Mouse (Mus musculus) liver, postnatal 0 days (tissue): ENCODE results near the gene 1810030O07Rik. TPM values are rescaled to one million over a fixed set of nuclear protein-coding genes. Genes with fewer than 3 reads are reported as not detected.
"Not testable (repeated sequence)": the region's sequence is repeated elsewhere in the genome, so short reads cannot be mapped to it uniquely, and the experiment has no call there.

ENCODE experiments used
- ATAC-seq: fragments of 200-750 bp; cut with Nextera tagmentation; 2 replicates; pipeline ENCODE4 v1.8.0; 2017; ENCODE audit warnings: mild to moderate bottlenecking, moderate library complexity
- DNase-seq: peaks from one replicate; pipeline ENCODE4 v3.0.0-alpha.2; 2016
- H3K27ac ChIP-seq: fragments of 300-500 bp; sonication (generic); 2 replicates; pipeline ENCODE4 v1.5.1; 2014; ENCODE audit warnings: antibody characterized with exemption, moderate library complexity, mild to moderate bottlenecking, low read depth
- H3K27me3 ChIP-seq: fragments of 300-500 bp; sonication (generic); 2 replicates; pipeline ENCODE4 v1.6.1; 2014; ENCODE audit warnings: low read length, control low read depth, mixed read lengths; ENCODE audit not compliant: insufficient read depth
- H3K36me3 ChIP-seq: fragments of 300-500 bp; sonication (generic); replicated peaks from 2 replicates; pipeline ENCODE4 v1.6.1; 2014; ENCODE audit warnings: mild to moderate bottlenecking, control low read depth, low read length, moderate library complexity, mixed read lengths; ENCODE audit not compliant: insufficient read depth
- H3K4me1 ChIP-seq: fragments of 300-500 bp; sonication (generic); 2 replicates; pipeline ENCODE4 v1.6.1; 2014; ENCODE audit warnings: antibody characterized with exemption, mild to moderate bottlenecking, control low read depth; ENCODE audit not compliant: insufficient read depth
- H3K4me2 ChIP-seq: fragments of 300-500 bp; sonication (generic); 2 replicates; pipeline ENCODE4 v1.6.1; 2014; ENCODE audit warnings: low read depth, mild to moderate bottlenecking, low read length, moderate library complexity, mixed read lengths
- H3K4me3 ChIP-seq: fragments of 300-500 bp; sonication (generic); 2 replicates; pipeline ENCODE4 v1.5.1; 2014; ENCODE audit warnings: low read depth, low read length
- H3K9ac ChIP-seq: fragments of 300-500 bp; sonication (generic); replicated peaks from 2 replicates; pipeline ENCODE4 v1.6.1; 2014; ENCODE audit warnings: mild to moderate bottlenecking, moderate library complexity
- H3K9me3 ChIP-seq: fragments of 300-500 bp; sonication (generic); 2 replicates; pipeline ENCODE4 v1.6.1; 2016; ENCODE audit warnings: mild to moderate bottlenecking, control low read depth, low read length, mixed read lengths
- CTCF ChIP-seq: sonication (generic); IDR thresholded peaks from 2 replicates; pipeline ENCODE4 v1.5.1; 2016; ENCODE audit warnings: antibody characterized with exemption, low read depth
- EP300 ChIP-seq: IDR thresholded peaks from 2 replicates; pipeline ENCODE4 v1.6.1; 2016; ENCODE audit warnings: antibody characterized with exemption, low read depth, mild to moderate bottlenecking
- WGBS: fragments of 180-500 bp; shearing (Covaris S2); extraction: QIAGEN DNeasy Blood & Tissue Kit; methylation state at CpG from one replicate; pipeline ENCODE4 v1.1.7; 2014; ENCODE audit not compliant: insufficient replicate concordance; 5-methylcytosine and 5-hydroxymethylcytosine counted together
- polyA plus RNA-seq: library from polyadenylated mRNA; unstranded; fragments of >200 nt; fragmentation: Nextera tagmentation; extraction: Ambion mirVana; gene quantifications from 2 replicates; pipeline ENCODE4 v1.2.1, GENCODE M21; 2015

1810030O07Rik gene
- polyA plus RNA-seq, 1 experiment from 2014 or later, result 7.3 TPM

GRCm38 (mm10) chrX:12611211-12611610, 62.3 kb downstream of the 1810030O07Rik start:
- Histone ChIP-seq H3K27me3 (no peaks in the 10 kb centered on the region), H3K9ac (no peak overlapping the region), H3K4me3 (no peak overlapping the region), H3K27ac (no peak overlapping the region), H3K4me2 (no peak overlapping the region), H3K4me1 (no peaks in the 10 kb centered on the region), H3K9me3 (no peaks in the 10 kb centered on the region), H3K36me3 (no peaks in the 10 kb centered on the region)
- DNase-seq (no peak), ATAC-seq (no peak)
- 36% methylated on average over 2 of the region's 2 CpGs for WGBS
- TF ChIP-seq CTCF (no peak), EP300 (no peak)

GRCm38 (mm10) chrX:12610541-12610940, 62.9 kb downstream of the 1810030O07Rik start:
- H3K9ac ChIP-seq, H3K9me3 ChIP-seq, H3K27me3 ChIP-seq, H3K36me3 ChIP-seq, DNase-seq, H3K4me1 ChIP-seq, H3K27ac ChIP-seq, H3K4me3 ChIP-seq, ATAC-seq, H3K4me2 ChIP-seq: not testable (repeated sequence)

Other genes starting within 250 kb of the 1810030O07Rik start
- 59.7 and 64.0 TPM in 2 replicates for gene Atp6ap2, start 85.9 kb downstream of the 1810030O07Rik start, polyA plus RNA-seq
- gene Med14, start 88.4 kb upstream of the 1810030O07Rik start, polyA plus RNA-seq, result 3.4 and 3.6 TPM in 2 replicates